Mouse (Mus musculus): ENCODE measurements at regions not wholly inside any gene's neighbourhood (a gene's known extent, or its start where the extent isn't known, plus 50 kb on each side); places are given as distances from the start of the nearest gene placed in this dataset.

- H3K4me3 ChIP-seq (ENCODE audit: insufficient read depth, low read depth, low read length) = no peak overlapping the region
Observed at GRCm38 (mm10) chr1:168764368-168764895, 332.4 kb upstream of the Pbx1 start.

GRCm38 (mm10) chr1:168761095-168761494 lies 329.0 kb upstream of the Pbx1 start:
- WGBS = 95% methylated on average over 2 of the region's 2 CpGs
- DNase-seq (ENCODE audit: extremely low read depth, low read depth, low spot score) = no peak
- no peaks in the 10 kb centered on the region for H3K36me3 ChIP-seq (ENCODE audit: control insufficient read depth, insufficient read depth, low read length)

More at GRCm38 (mm10) chr1:168764368-168764895, 332.4 kb upstream of the Pbx1 start:
- Histone ChIP-seq H3K9ac (ENCODE audit: low read depth, low read length) (no peak overlapping the region), H3K27ac (replicated peaks; ENCODE audit: insufficient read depth, low read depth, low read length) (no peak overlapping the region), H3K79me2 (ENCODE audit: control insufficient read depth, insufficient read depth, low read length) (no peaks in the 10 kb centered on the region), H3K4me1 (ENCODE audit: control insufficient read depth, insufficient read depth, low read length) (no peaks in the 10 kb centered on the region), H3K36me3 (ENCODE audit: control insufficient read depth, insufficient read depth, low read length) (no peaks in the 10 kb centered on the region), H3K27me3 (ENCODE audit: control insufficient read depth, insufficient read depth, low read length) (no peaks in the 10 kb centered on the region)
- DNase-seq (ENCODE audit: extremely low read depth, low read depth, low spot score) = no peak
- WGBS = 79% methylated on average over 6 of the region's 6 CpGs
- TF ChIP-seq CTCF (IDR thresholded peaks at IDR 0.05; ENCODE audit: low read depth, low read length) (no peak), POLR2A (IDR thresholded peaks at IDR 0.05; ENCODE audit: extremely low read depth, insufficient read depth, low read length) (no peak)

GRCm38 (mm10) chr1:168760239-168760638 lies 328.2 kb upstream of the Pbx1 start:
- no peak overlapping the region for H3K9ac ChIP-seq (ENCODE audit: low read depth, low read length)
- no peak for TF ChIP-seq POLR2A (IDR thresholded peaks at IDR 0.05; ENCODE audit: extremely low read depth, insufficient read depth, low read length)
- TF ChIP-seq CTCF (IDR thresholded peaks at IDR 0.05; ENCODE audit: low read depth, low read length) = no peak
- no peaks in the 10 kb centered on the region for H3K4me1 ChIP-seq (ENCODE audit: control insufficient read depth, insufficient read depth, low read length)
- no peak overlapping the region for H3K4me3 ChIP-seq (ENCODE audit: insufficient read depth, low read depth, low read length)
- DNase-seq (ENCODE audit: extremely low read depth, low read depth, low spot score) = no peak
- H3K27ac ChIP-seq (replicated peaks; ENCODE audit: insufficient read depth, low read depth, low read length) = no peak overlapping the region
- WGBS = 77% methylated on average over 1 of the region's 1 CpGs
- no peaks in the 10 kb centered on the region for H3K27me3 ChIP-seq (ENCODE audit: control insufficient read depth, insufficient read depth, low read length)
- H3K79me2 ChIP-seq (ENCODE audit: control insufficient read depth, insufficient read depth, low read length) = no peaks in the 10 kb centered on the region
- H3K36me3 ChIP-seq (ENCODE audit: control insufficient read depth, insufficient read depth, low read length) = no peaks in the 10 kb centered on the region

More at GRCm38 (mm10) chr1:168761095-168761494, 329.0 kb upstream of the Pbx1 start:
- no peaks in the 10 kb centered on the region for H3K79me2 ChIP-seq (ENCODE audit: control insufficient read depth, insufficient read depth, low read length)
- H3K4me3 ChIP-seq (ENCODE audit: insufficient read depth, low read depth, low read length) = no peak overlapping the region
- no peak overlapping the region for H3K9ac ChIP-seq (ENCODE audit: low read depth, low read length)
- no peaks in the 10 kb centered on the region for H3K4me1 ChIP-seq (ENCODE audit: control insufficient read depth, insufficient read depth, low read length)
- no peak overlapping the region for H3K27ac ChIP-seq (replicated peaks; ENCODE audit: insufficient read depth, low read depth, low read length)
- H3K27me3 ChIP-seq (ENCODE audit: control insufficient read depth, insufficient read depth, low read length) = no peaks in the 10 kb centered on the region
- no peak for TF ChIP-seq POLR2A (IDR thresholded peaks at IDR 0.05; ENCODE audit: extremely low read depth, insufficient read depth, low read length)
- no peak for TF ChIP-seq CTCF (IDR thresholded peaks at IDR 0.05; ENCODE audit: low read depth, low read length)

- H3K4me1 ChIP-seq (ENCODE audit: control insufficient read depth, insufficient read depth, low read length) = no peaks in the 10 kb centered on the region
- DNase-seq (ENCODE audit: extremely low read depth, low read depth, low spot score) = no peak
Observed at GRCm38 (mm10) chr1:168758835-168759234, 326.8 kb upstream of the Pbx1 start.

GRCm38 (mm10) chr1:168754196-168754595 lies 322.1 kb upstream of the Pbx1 start:
- 87% methylated on average over 7 of the region's 7 CpGs for WGBS

More at GRCm38 (mm10) chr1:168758835-168759234, 326.8 kb upstream of the Pbx1 start:
- H3K79me2 ChIP-seq (ENCODE audit: control insufficient read depth, insufficient read depth, low read length) = no peaks in the 10 kb centered on the region
- WGBS = 78% methylated on average over 2 of the region's 2 CpGs
- no peak overlapping the region for H3K9ac ChIP-seq (ENCODE audit: low read depth, low read length)
- no peaks in the 10 kb centered on the region for H3K36me3 ChIP-seq (ENCODE audit: control insufficient read depth, insufficient read depth, low read length)
- TF ChIP-seq CTCF (IDR thresholded peaks at IDR 0.05; ENCODE audit: low read depth, low read length) (0 out of 2 replicates have a peak, but pooled peaks have one; percentile 2), POLR2A (IDR thresholded peaks at IDR 0.05; ENCODE audit: extremely low read depth, insufficient read depth, low read length) (no peak)
- no peak overlapping the region for H3K4me3 ChIP-seq (ENCODE audit: insufficient read depth, low read depth, low read length)
- no peaks in the 10 kb centered on the region for H3K27me3 ChIP-seq (ENCODE audit: control insufficient read depth, insufficient read depth, low read length)
- H3K27ac ChIP-seq (replicated peaks; ENCODE audit: insufficient read depth, low read depth, low read length) = no peak overlapping the region

GRCm38 (mm10) chr1:168743435-168743834 lies 311.4 kb upstream of the Pbx1 start:
- no peak overlapping the region for H3K9ac ChIP-seq (ENCODE audit: low read depth, low read length)
- 84% methylated on average over 1 of the region's 1 CpGs for WGBS

More at GRCm38 (mm10) chr1:168754196-168754595, 322.1 kb upstream of the Pbx1 start:
- Histone ChIP-seq H3K9ac (ENCODE audit: low read depth, low read length) (no peak overlapping the region), H3K27ac (replicated peaks; ENCODE audit: insufficient read depth, low read depth, low read length) (no peak overlapping the region), H3K36me3 (ENCODE audit: control insufficient read depth, insufficient read depth, low read length) (no peaks in the 10 kb centered on the region), H3K27me3 (ENCODE audit: control insufficient read depth, insufficient read depth, low read length) (no peaks in the 10 kb centered on the region), H3K4me3 (ENCODE audit: insufficient read depth, low read depth, low read length) (no peak overlapping the region), H3K4me1 (ENCODE audit: control insufficient read depth, insufficient read depth, low read length) (no peaks in the 10 kb centered on the region), H3K79me2 (ENCODE audit: control insufficient read depth, insufficient read depth, low read length) (no peaks in the 10 kb centered on the region)
- TF ChIP-seq CTCF (IDR thresholded peaks at IDR 0.05; ENCODE audit: low read depth, low read length) (no peak), POLR2A (IDR thresholded peaks at IDR 0.05; ENCODE audit: extremely low read depth, insufficient read depth, low read length) (no peak)
- DNase-seq (ENCODE audit: extremely low read depth, low read depth, low spot score) = no peak

More at GRCm38 (mm10) chr1:168743435-168743834, 311.4 kb upstream of the Pbx1 start:
- H3K36me3 ChIP-seq (ENCODE audit: control insufficient read depth, insufficient read depth, low read length) = no peaks in the 10 kb centered on the region
- H3K27ac ChIP-seq (replicated peaks; ENCODE audit: insufficient read depth, low read depth, low read length) = no peak overlapping the region
- DNase-seq (ENCODE audit: extremely low read depth, low read depth, low spot score) = no peak
- no peaks in the 10 kb centered on the region for H3K27me3 ChIP-seq (ENCODE audit: control insufficient read depth, insufficient read depth, low read length)
- TF ChIP-seq CTCF (IDR thresholded peaks at IDR 0.05; ENCODE audit: low read depth, low read length) (no peak), POLR2A (IDR thresholded peaks at IDR 0.05; ENCODE audit: extremely low read depth, insufficient read depth, low read length) (no peak)
- no peak overlapping the region for H3K4me3 ChIP-seq (ENCODE audit: insufficient read depth, low read depth, low read length)
- H3K79me2 ChIP-seq (ENCODE audit: control insufficient read depth, insufficient read depth, low read length) = no peaks in the 10 kb centered on the region
- no peaks in the 10 kb centered on the region for H3K4me1 ChIP-seq (ENCODE audit: control insufficient read depth, insufficient read depth, low read length)

All from liver, adult 2 months (tissue).